Mouse (Mus musculus) bone marrow, adult 2 months (tissue): Measurements from ENCODE around the gene Erp29.

Experiments used
- CTCF ChIP-seq: fragments of 200-500 bp; IDR thresholded peaks from 2 replicates; pipeline ENCODE4 v1.5.1; 2011; ENCODE audit warnings: low read length, control low read depth; ENCODE audit not compliant: control insufficient read depth, insufficient read depth
- POLR2A ChIP-seq: fragments of 200-500 bp; IDR thresholded peaks from 2 replicates; pipeline ENCODE4 v1.6.1; 2011; ENCODE audit warnings: low read depth, mild to moderate bottlenecking, control low read depth, low read length, borderline replicate concordance; ENCODE audit not compliant: control insufficient read depth

GRCm38 (mm10) chr5:121452026-121452869 is at the start of gene Erp29:
- TF ChIP-seq CTCF (no peak; the same call in 1 of the 2 replicates), POLR2A (peak; percentile 95)
